8 mouse cellular contexts compared by ENCODE assay signal in the genomic region with DNA sequence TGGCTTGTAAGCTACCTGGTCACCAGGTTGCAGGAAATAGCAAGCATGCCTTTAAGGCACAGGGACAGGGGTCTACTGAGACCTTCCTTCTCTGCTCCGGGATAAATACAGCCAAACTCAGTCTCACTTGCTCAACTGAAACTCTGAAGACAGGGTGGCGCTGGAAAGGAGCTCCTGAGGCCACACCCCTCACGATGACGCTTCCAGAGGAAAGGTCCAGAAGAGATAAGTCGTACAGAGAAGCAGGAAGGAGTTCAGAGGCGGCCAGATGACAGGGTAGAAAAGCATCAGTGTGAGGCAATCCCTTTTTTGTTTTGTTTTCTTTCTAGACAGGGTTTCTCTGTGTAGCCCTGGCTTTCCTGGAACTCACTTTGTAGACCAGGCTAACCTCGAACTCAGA. TPM values are rescaled to one million over a fixed set of nuclear protein-coding genes. Genes with fewer than 3 reads are reported as not detected.
DNase-seq lines count a peak whose midpoint lies in the region; ATAC-seq and TF ChIP-seq lines count a peak whose summit lies in the region.

No protein-coding gene starts in this region.

- peaks cover 33% of the 10 kb centered on the region for H3K4me1 ChIP-seq in liver, adult 2 months (ENCODE audit: control insufficient read depth, insufficient read depth, low read length)
- peaks cover 35% of the 10 kb centered on the region for H3K4me1 ChIP-seq in spleen, adult 2 months (ENCODE audit: control insufficient read depth, insufficient read depth, insufficient read length)
- H3K4me1 ChIP-seq in neural tube, embryonic 15.5 days = no peaks in the 10 kb centered on the region
- no peaks in the 10 kb centered on the region for H3K4me1 ChIP-seq in hindbrain, embryonic 16.5 days (ENCODE audit: control insufficient read depth, insufficient read depth, low read depth, low read length)
- H3K4me1 ChIP-seq in midbrain, embryonic 14.5 days (ENCODE audit: control insufficient read depth, insufficient read depth, low read length) = no peaks in the 10 kb centered on the region

- no peaks in the 10 kb centered on the region for H3K9me3 ChIP-seq in neural tube, embryonic 15.5 days (replicated peaks)
- no peaks in the 10 kb centered on the region for H3K9me3 ChIP-seq in hindbrain, embryonic 16.5 days (ENCODE audit: control insufficient read depth, low read length)
- H3K9me3 ChIP-seq in midbrain, embryonic 14.5 days (ENCODE audit: control insufficient read depth, low read length) = no peaks in the 10 kb centered on the region

- no peak overlapping the region for H3K4me2 ChIP-seq in neural tube, embryonic 15.5 days
- H3K4me2 ChIP-seq in hindbrain, embryonic 16.5 days (ENCODE audit: low read length) = no peak overlapping the region
- H3K4me2 ChIP-seq in midbrain, embryonic 14.5 days (ENCODE audit: low read length) = no peak overlapping the region

- no peak for TF ChIP-seq CTCF in liver, adult 2 months (IDR thresholded peaks at IDR 0.05; ENCODE audit: low read depth, low read length)
- TF ChIP-seq CTCF in spleen, adult 2 months (IDR thresholded peaks at IDR 0.05; ENCODE audit: extremely low read depth, insufficient read depth, insufficient read length, insufficient replicate concordance) = no peak

- no peak for TF ChIP-seq POLR2A in liver, adult 2 months (IDR thresholded peaks at IDR 0.05; ENCODE audit: extremely low read depth, insufficient read depth, low read length)
- TF ChIP-seq POLR2A in spleen, adult 2 months (IDR thresholded peaks at IDR 0.05; ENCODE audit: low read depth, low read length) = no peak

- H3K9ac ChIP-seq in liver, adult 2 months (ENCODE audit: low read depth, low read length) = no peak overlapping the region
- H3K9ac ChIP-seq in neural tube, embryonic 15.5 days (replicated peaks) = no peak overlapping the region
- H3K9ac ChIP-seq in hindbrain, embryonic 16.5 days (ENCODE audit: low read depth, low read length) = no peak overlapping the region
- H3K9ac ChIP-seq in midbrain, embryonic 14.5 days (replicated peaks; ENCODE audit: low read length) = no peak overlapping the region

- H3K27me3 ChIP-seq in liver, adult 2 months (ENCODE audit: control insufficient read depth, insufficient read depth, low read length) = no peaks in the 10 kb centered on the region
- no peaks in the 10 kb centered on the region for H3K27me3 ChIP-seq in spleen, adult 2 months (ENCODE audit: control insufficient read depth, insufficient read depth, low read length)
- H3K27me3 ChIP-seq in neural tube, embryonic 15.5 days (replicated peaks) = peaks cover 7% of the 10 kb centered on the region; the same call in 1 of the 2 replicates
- peaks cover 2% of the 10 kb centered on the region; the same call in 1 of the 2 replicates for H3K27me3 ChIP-seq in hindbrain, embryonic 16.5 days (replicated peaks; ENCODE audit: control insufficient read depth, insufficient read depth, low read length)
- H3K27me3 ChIP-seq in midbrain, embryonic 14.5 days (ENCODE audit: control insufficient read depth, insufficient read depth, low read length) = peaks cover 3% of the 10 kb centered on the region

- H3K27ac ChIP-seq in liver, adult 2 months (replicated peaks; ENCODE audit: insufficient read depth, low read depth, low read length) = 0 out of 2 replicates have a peak overlapping the region, but pooled peaks have one; percentile 32
- H3K27ac ChIP-seq in spleen, adult 2 months (ENCODE audit: insufficient read depth, low read length) = peak overlapping the region; percentile 34
- no peak overlapping the region for H3K27ac ChIP-seq in neural tube, embryonic 15.5 days (replicated peaks)
- no peak overlapping the region for H3K27ac ChIP-seq in hindbrain, embryonic 16.5 days (ENCODE audit: low read depth, low read length)
- no peak overlapping the region for H3K27ac ChIP-seq in midbrain, embryonic 14.5 days (replicated peaks; ENCODE audit: low read depth, low read length)

- H3K36me3 ChIP-seq in liver, adult 2 months (ENCODE audit: control insufficient read depth, insufficient read depth, low read length) = no peaks in the 10 kb centered on the region; the same call in 1 of the 2 replicates
- peaks cover 1% of the 10 kb centered on the region for H3K36me3 ChIP-seq in spleen, adult 2 months (ENCODE audit: control insufficient read depth, insufficient read depth, low read length)
- no peaks in the 10 kb centered on the region for H3K36me3 ChIP-seq in neural tube, embryonic 15.5 days
- H3K36me3 ChIP-seq in hindbrain, embryonic 16.5 days (ENCODE audit: control insufficient read depth, insufficient read depth, low read length) = no peaks in the 10 kb centered on the region
- no peaks in the 10 kb centered on the region for H3K36me3 ChIP-seq in midbrain, embryonic 14.5 days (ENCODE audit: control insufficient read depth, insufficient read depth, low read length)

- H3K4me3 ChIP-seq in liver, adult 2 months (ENCODE audit: insufficient read depth, low read depth, low read length) = no peak overlapping the region
- no peak overlapping the region for H3K4me3 ChIP-seq in spleen, adult 2 months (ENCODE audit: extremely low read depth, insufficient read depth, insufficient read length)
- no peak overlapping the region for H3K4me3 ChIP-seq in neural tube, embryonic 15.5 days (replicated peaks)
- H3K4me3 ChIP-seq in hindbrain, embryonic 16.5 days (ENCODE audit: low read length) = no peak overlapping the region
- H3K4me3 ChIP-seq in midbrain, embryonic 14.5 days (replicated peaks; ENCODE audit: low read depth, low read length) = no peak overlapping the region

- 23% methylated on average over 7 of the region's 7 CpGs for whole genome bisulfite sequencing in liver, adult 2 months
- 38% methylated on average over 7 of the region's 7 CpGs for WGBS in spleen, adult 2 months
- 61% methylated on average over 7 of the region's 7 CpGs for WGBS in neural tube, embryonic 15.5 days
- WGBS in hindbrain, embryonic 16.5 days = 60% methylated on average over 7 of the region's 7 CpGs
- WGBS in midbrain, embryonic 14.5 days = 54% methylated on average over 7 of the region's 7 CpGs

- H3K79me2 ChIP-seq in liver, adult 2 months (ENCODE audit: control insufficient read depth, insufficient read depth, low read length) = peaks cover 24% of the 10 kb centered on the region; the same call in 1 of the 2 replicates

- ATAC-seq in neural tube, embryonic 15.5 days (ENCODE audit: low FRiP score) = no peak
- no peak for ATAC-seq in hindbrain, embryonic 16.5 days
- no peak for ATAC-seq in midbrain, embryonic 14.5 days (ENCODE audit: low FRiP score, low TSS enrichment)

- DNase-seq in urinary bladder, postnatal 25 days (ENCODE audit: low spot score) = peak; percentile 59
- no peak for DNase-seq in urinary bladder, adult 2 months (ENCODE audit: low spot score)
- peak; percentile 83 to 89 for DNase-seq in heart, adult 18-20 months
- DNase-seq in liver, adult 2 months (ENCODE audit: extremely low read depth, low read depth, low spot score) = peak; percentile 42
- peak in 1 of 2 experiments; percentile 30 for DNase-seq in spleen, adult 2 months (ENCODE audit: low read depth in 1 of 2, low spot score in 2 of 2)
- DNase-seq in midbrain, embryonic 14.5 days = no peak

RNA-seq across cellular contexts. Expression of gene Zc3hav1, which starts 8.6 kb away (rescaled TPM):
- 24.6 and 31.6 TPM in 2 replicates for polyA plus RNA-seq in urinary bladder, adult 2 months (2012; rRNA removed)
- total RNA-seq in heart, adult 18-20 months (2021) = 10 to 100 TPM; 16.2 to 18.9 TPM
- total RNA-seq in liver, adult 2 months (2014; rRNA removed) = 27.9 and 31.8 TPM in 2 replicates
- polyA plus RNA-seq in liver, adult 2 months (2012; rRNA removed) = 16.3 and 17.0 TPM in 2 replicates
- 40.7 and 46.4 TPM in 2 replicates for polyA plus RNA-seq in spleen, adult 2 months (2012; rRNA removed)
- polyA plus RNA-seq in neural tube, embryonic 15.5 days (2015; fragmentation: Nextera tagmentation; extraction: Ambion mirVana) = 1.4 and 5.8 TPM in 2 replicates
- 1.4 and 1.6 TPM in 2 replicates for polyA plus RNA-seq in hindbrain, embryonic 16.5 days (2015; fragmentation: Nextera tagmentation; extraction: Ambion mirVana)
- 0.74 and 1.8 TPM in 2 replicates for polyA plus RNA-seq in midbrain, embryonic 14.5 days (2014; fragmentation: Nextera tagmentation; extraction: Ambion mirVana)

RNA-seq across cellular contexts. Expression of gene Ttc26, which starts 35.5 kb away (rescaled TPM):
- polyA plus RNA-seq in urinary bladder, adult 2 months (2012; rRNA removed) = 3.6 and 3.9 TPM in 2 replicates
- 1 to 10 TPM; 1.7 to 2.4 TPM for total RNA-seq in heart, adult 18-20 months (2021)
- 0.47 and 0.65 TPM in 2 replicates for total RNA-seq in liver, adult 2 months (2014; rRNA removed)
- 0.10 and 0.11 TPM in 2 replicates for polyA plus RNA-seq in liver, adult 2 months (2012; rRNA removed)
- 0.12 and 0.22 TPM in 2 replicates for polyA plus RNA-seq in spleen, adult 2 months (2012; rRNA removed)
- 4.5 and 4.8 TPM in 2 replicates for polyA plus RNA-seq in neural tube, embryonic 15.5 days (2015; fragmentation: Nextera tagmentation; extraction: Ambion mirVana)
- 4.6 and 5.8 TPM in 2 replicates for polyA plus RNA-seq in hindbrain, embryonic 16.5 days (2015; fragmentation: Nextera tagmentation; extraction: Ambion mirVana)
- 4.7 and 6.0 TPM in 2 replicates for polyA plus RNA-seq in midbrain, embryonic 14.5 days (2014; fragmentation: Nextera tagmentation; extraction: Ambion mirVana)

RNA-seq across cellular contexts. Expression of gene Zc3hav1l, which starts 46.7 kb away (rescaled TPM):
- 6.9 and 7.5 TPM in 2 replicates for polyA plus RNA-seq in urinary bladder, adult 2 months (2012; rRNA removed)
- total RNA-seq in heart, adult 18-20 months (2021) = 1 to 10 TPM; 1.1 to 1.3 TPM
- 0.18 and 0.27 TPM in 2 replicates for total RNA-seq in liver, adult 2 months (2014; rRNA removed)
- polyA plus RNA-seq in liver, adult 2 months (2012; rRNA removed) = 0.15 and 0.22 TPM in 2 replicates
- 1.4 and 1.5 TPM in 2 replicates for polyA plus RNA-seq in spleen, adult 2 months (2012; rRNA removed)
- 6.1 and 7.1 TPM in 2 replicates for polyA plus RNA-seq in neural tube, embryonic 15.5 days (2015; fragmentation: Nextera tagmentation; extraction: Ambion mirVana)
- polyA plus RNA-seq in hindbrain, embryonic 16.5 days (2015; fragmentation: Nextera tagmentation; extraction: Ambion mirVana) = 4.9 and 6.4 TPM in 2 replicates
- polyA plus RNA-seq in midbrain, embryonic 14.5 days (2014; fragmentation: Nextera tagmentation; extraction: Ambion mirVana) = 8.1 and 10.2 TPM in 2 replicates

Comparison
In these comparisons a context has a peak if more than half of its experiments do, and no peak if none do; other contexts are left out.
1. DNase-seq: peak in urinary bladder, postnatal 25 days (single experiment), heart, adult 18-20 months (2 of 2) and liver, adult 2 months (single experiment); none in urinary bladder, adult 2 months (single experiment) and midbrain, embryonic 14.5 days (single experiment).
2. H3K27ac ChIP-seq: peak in liver, adult 2 months (single experiment) and spleen, adult 2 months (single experiment); none in neural tube, embryonic 15.5 days (single experiment), hindbrain, embryonic 16.5 days (single experiment) and midbrain, embryonic 14.5 days (single experiment).